Mouse (Mus musculus) hindbrain, embryonic 14.5 days (tissue): ENCODE measurements around the gene Ppp1r16b. TPM values are rescaled to one million over a fixed set of nuclear protein-coding genes. Genes with fewer than 3 reads are reported as not detected.

Experiments
- ATAC-seq: fragments of 200-750 bp; cut with Nextera tagmentation; 2 replicates; pipeline ENCODE4 v1.8.0; 2017; ENCODE audit warnings: moderate number of reproducible peaks, mild to moderate bottlenecking, moderate TSS enrichment, moderate library complexity; ENCODE audit not compliant: low FRiP score
- DNase-seq: peaks from one replicate; pipeline ENCODE4 v3.0.0-alpha.2; 2015; ENCODE audit warnings: low spot score
- H3K27ac ChIP-seq: fragments of 300-500 bp; sonication (generic); 2 replicates; pipeline ENCODE4 v1.5.1; 2014; ENCODE audit warnings: mild to moderate bottlenecking, moderate library complexity
- H3K27me3 ChIP-seq: fragments of 300-500 bp; sonication (generic); 2 replicates; pipeline ENCODE4 v1.6.1; 2014; ENCODE audit warnings: mild to moderate bottlenecking, low read length, mixed read lengths; ENCODE audit not compliant: control insufficient read depth, insufficient read depth
- H3K36me3 ChIP-seq: fragments of 300-500 bp; sonication (generic); replicated peaks from 2 replicates; pipeline ENCODE4 v1.6.1; 2014; ENCODE audit not compliant: control insufficient read depth, insufficient read depth
- H3K4me1 ChIP-seq: fragments of 300-500 bp; sonication (generic); replicated peaks from 2 replicates; pipeline ENCODE4 v1.6.1; 2014; ENCODE audit warnings: antibody characterized with exemption, low read length, mixed read lengths; ENCODE audit not compliant: control insufficient read depth, insufficient read depth
- H3K4me2 ChIP-seq: fragments of 300-500 bp; sonication (generic); replicated peaks from 2 replicates; pipeline ENCODE4 v1.6.1; 2014; ENCODE audit warnings: mild to moderate bottlenecking, moderate library complexity
- H3K4me3 ChIP-seq: fragments of 300-500 bp; sonication (generic); replicated peaks from 2 replicates; pipeline ENCODE4 v1.5.1; 2014; ENCODE audit warnings: mild to moderate bottlenecking, low read length
- H3K9ac ChIP-seq: fragments of 300-500 bp; sonication (generic); 2 replicates; pipeline ENCODE4 v1.6.1; 2014
- H3K9me3 ChIP-seq: fragments of 300-500 bp; sonication (generic); 2 replicates; pipeline ENCODE4 v1.6.1; 2016; ENCODE audit warnings: low read length; ENCODE audit not compliant: control insufficient read depth
- WGBS: fragments of 180-500 bp; shearing (Covaris S2); extraction: QIAGEN DNeasy Blood & Tissue Kit; methylation state at CpG from one replicate; pipeline ENCODE4 v1.1.7; 2014; 5-methylcytosine and 5-hydroxymethylcytosine counted together
- polyA plus RNA-seq: library from polyadenylated mRNA; unstranded; fragments of >200 nt; fragmentation: Nextera tagmentation; extraction: Ambion mirVana; gene quantifications from 2 replicates; pipeline ENCODE4 v1.2.1, GENCODE M21; 2014

Gene Ppp1r16b
- polyA plus RNA-seq, 1 experiment from 2014 or later, result 20.0 TPM

GRCm38 (mm10) chr2:158749366-158749765 lies 84.2 kb downstream of the Ppp1r16b start:
- WGBS, result 87% methylated on average over 9 of the region's 9 CpGs

GRCm38 (mm10) chr2:158760231-158760630 lies 95.0 kb downstream of the Ppp1r16b start:
- no peak overlapping the region for H3K4me2 ChIP-seq
- no peak for DNase-seq
- no peak overlapping the region for H3K27ac ChIP-seq
- WGBS, result 80% methylated on average over 2 of the region's 2 CpGs
- ATAC-seq, result no peak
- H3K27me3 ChIP-seq, result no peaks in the 10 kb centered on the region
- no peaks in the 10 kb centered on the region for H3K4me1 ChIP-seq
- H3K9me3 ChIP-seq, result no peaks in the 10 kb centered on the region
- H3K4me3 ChIP-seq, result no peak overlapping the region
- no peak overlapping the region for H3K9ac ChIP-seq
- 0 out of 2 replicates have a peak, but pooled peaks cover 5% of the 10 kb centered on the region for H3K36me3 ChIP-seq

More at GRCm38 (mm10) chr2:158749366-158749765, 84.2 kb downstream of the Ppp1r16b start:
- Histone ChIP-seq H3K36me3 (no peaks in the 10 kb centered on the region), H3K9ac (no peak overlapping the region), H3K4me1 (no peaks in the 10 kb centered on the region), H3K27ac (no peak overlapping the region), H3K4me3 (no peak overlapping the region), H3K27me3 (no peaks in the 10 kb centered on the region), H3K9me3 (no peaks in the 10 kb centered on the region), H3K4me2 (no peak overlapping the region)
- ATAC-seq (no peak), DNase-seq (no peak)

- Histone ChIP-seq H3K9ac (no peak overlapping the region), H3K36me3 (no peaks in the 10 kb centered on the region), H3K4me2 (no peak overlapping the region), H3K4me3 (no peak overlapping the region), H3K4me1 (no peaks in the 10 kb centered on the region), H3K27ac (no peak overlapping the region), H3K9me3 (no peaks in the 10 kb centered on the region), H3K27me3 (no peaks in the 10 kb centered on the region)
- DNase-seq, result no peak
- 93% methylated on average over 5 of the region's 5 CpGs for WGBS
- no peak for ATAC-seq
Measured at GRCm38 (mm10) chr2:158762339-158762738, 97.1 kb downstream of the Ppp1r16b start.

DNA sequence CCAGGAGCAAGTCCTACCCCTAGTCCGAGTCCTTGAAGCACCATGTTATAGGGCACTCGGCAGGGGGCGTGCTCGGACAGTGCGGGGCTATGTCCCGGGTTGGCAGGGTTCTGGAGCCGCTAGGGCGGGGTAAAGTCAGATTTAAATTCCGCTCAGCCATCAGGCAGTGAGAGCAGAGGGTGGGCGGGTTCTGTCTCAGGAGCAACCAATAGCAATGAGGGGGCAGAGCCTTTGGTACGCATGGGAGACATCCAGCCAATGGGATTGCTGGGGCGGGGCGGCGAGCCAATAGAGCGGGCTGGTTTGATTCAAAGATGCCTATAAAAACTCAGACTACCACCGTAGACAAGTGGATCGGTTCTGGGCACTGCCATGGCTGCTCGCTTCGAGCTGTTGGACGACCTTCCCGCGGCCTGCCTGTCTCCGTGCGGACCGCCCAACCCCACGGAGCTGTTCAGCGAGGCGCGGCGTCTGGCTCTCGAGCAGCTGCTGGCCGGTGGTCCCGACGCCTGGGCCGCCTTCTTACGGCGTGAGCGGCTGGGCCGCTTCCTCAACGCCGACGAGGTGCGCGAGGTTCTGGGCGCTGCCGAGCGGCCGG lies 102.6 kb downstream of the Ppp1r16b start, which contains the start of gene Fam83d:
Fam83d (plus strand) TSS at position 352 of the 598 bp plus-strand sequence.
- H3K4me3 ChIP-seq, result peak within 1 kb of the TSS; percentile 47
- 0 out of 2 replicates have a peak, but pooled peaks cover 4% of the 10 kb centered on the region for H3K4me1 ChIP-seq
- WGBS, result 0% methylated on average over 48 of the region's 48 CpGs
- H3K4me2 ChIP-seq, result peak within 1 kb of the TSS; percentile 99
- no peak within 1 kb of the TSS for H3K27ac ChIP-seq
- peak; percentile 90 for DNase-seq
- no peaks in the 10 kb centered on the region for H3K27me3 ChIP-seq
- H3K9ac ChIP-seq, result peak within 1 kb of the TSS; percentile 51
- ATAC-seq, result peak; percentile 99
- H3K9me3 ChIP-seq, result no peaks in the 10 kb centered on the region
- no peaks in the 10 kb centered on the region for H3K36me3 ChIP-seq

DNA sequence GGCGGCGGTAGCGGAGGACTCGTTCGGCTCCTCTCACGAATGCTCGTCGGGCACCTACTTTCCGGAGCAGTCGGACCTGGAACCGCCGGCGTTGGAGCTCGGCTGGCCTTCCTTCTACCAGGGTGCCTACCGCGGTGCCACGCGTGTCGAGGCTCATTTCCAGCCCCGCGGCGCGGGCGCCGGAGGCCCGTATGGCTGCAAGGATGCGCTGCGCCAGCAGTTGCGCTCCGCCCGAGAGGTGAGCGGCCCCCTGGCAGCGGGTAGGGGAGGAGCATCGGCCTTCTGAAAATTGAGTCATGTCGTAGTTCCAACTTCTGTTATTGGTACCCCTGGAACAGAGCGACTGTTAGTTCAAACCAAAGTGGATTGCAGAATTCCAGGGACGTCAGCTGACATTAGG lies 103.2 kb downstream of the Ppp1r16b start:
- no peak overlapping the region for H3K27ac ChIP-seq
- under 1% methylated on average over 34 of the region's 37 CpGs for WGBS
- H3K36me3 ChIP-seq, result no peaks in the 10 kb centered on the region
- peak overlapping the region; percentile 47 for H3K4me3 ChIP-seq
- DNase-seq (no peak), ATAC-seq (no peak)
- H3K4me2 ChIP-seq, result peak overlapping the region; percentile 99
- H3K27me3 ChIP-seq, result no peaks in the 10 kb centered on the region
- 0 out of 2 replicates have a peak, but pooled peaks cover 4% of the 10 kb centered on the region for H3K4me1 ChIP-seq
- peak overlapping the region; percentile 51 for H3K9ac ChIP-seq
- no peaks in the 10 kb centered on the region for H3K9me3 ChIP-seq

GRCm38 (mm10) chr2:158768771-158769170 lies 103.6 kb downstream of the Ppp1r16b start:
- H3K4me1 ChIP-seq, result 0 out of 2 replicates have a peak, but pooled peaks cover 4% of the 10 kb centered on the region
- peak overlapping the region; percentile 51 for H3K9ac ChIP-seq
- no peak for DNase-seq
- no peaks in the 10 kb centered on the region for H3K9me3 ChIP-seq
- peak overlapping the region; percentile 99 for H3K4me2 ChIP-seq
- H3K27me3 ChIP-seq, result no peaks in the 10 kb centered on the region
- 8% methylated on average over 5 of the region's 5 CpGs for WGBS
- peak overlapping the region; percentile 47 for H3K4me3 ChIP-seq
- H3K36me3 ChIP-seq, result no peaks in the 10 kb centered on the region
- no peak for ATAC-seq
- H3K27ac ChIP-seq, result no peak overlapping the region

DNA sequence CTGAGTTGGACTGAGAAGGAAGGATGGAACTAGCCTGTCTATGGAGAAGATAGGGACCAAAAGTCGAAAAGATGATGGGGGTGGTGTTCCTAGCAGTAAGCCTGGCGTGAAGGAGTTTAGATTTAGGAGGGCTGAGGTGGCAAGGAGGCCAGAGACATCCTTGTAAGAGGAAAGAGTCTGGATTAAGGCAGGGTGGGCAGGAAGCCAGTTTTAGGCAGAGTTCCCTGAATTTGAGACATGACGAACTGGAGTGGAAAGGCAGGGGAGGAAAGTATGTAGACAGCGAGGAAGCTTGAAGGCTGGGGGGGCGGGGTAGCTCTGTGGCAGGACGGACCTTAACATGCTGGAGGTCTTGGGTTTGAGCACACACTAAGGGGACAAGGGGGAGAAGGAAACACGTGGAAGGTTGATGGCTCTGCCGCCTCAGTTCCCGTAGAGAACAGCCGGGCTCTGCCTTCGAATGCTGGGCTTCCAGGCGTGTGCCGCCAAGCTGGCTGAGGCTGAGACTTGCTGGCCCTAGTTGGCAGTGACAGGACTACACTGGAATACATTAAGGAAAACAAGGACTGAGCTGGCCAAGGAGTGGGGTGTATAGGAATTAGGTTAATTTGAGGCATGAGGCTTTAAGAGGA lies 105.0 kb downstream of the Ppp1r16b start:
- Histone ChIP-seq H3K36me3 (no peaks in the 10 kb centered on the region), H3K9me3 (no peaks in the 10 kb centered on the region), H3K27ac (no peak overlapping the region), H3K27me3 (no peaks in the 10 kb centered on the region), H3K9ac (no peak overlapping the region), H3K4me2 (peak overlapping the region; percentile 99), H3K4me3 (peak overlapping the region; percentile 47), H3K4me1 (0 out of 2 replicates have a peak, but pooled peaks cover 4% of the 10 kb centered on the region)
- ATAC-seq, result no peak
- DNase-seq, result no peak
- 34% methylated on average over 13 of the region's 13 CpGs for WGBS

DNA sequence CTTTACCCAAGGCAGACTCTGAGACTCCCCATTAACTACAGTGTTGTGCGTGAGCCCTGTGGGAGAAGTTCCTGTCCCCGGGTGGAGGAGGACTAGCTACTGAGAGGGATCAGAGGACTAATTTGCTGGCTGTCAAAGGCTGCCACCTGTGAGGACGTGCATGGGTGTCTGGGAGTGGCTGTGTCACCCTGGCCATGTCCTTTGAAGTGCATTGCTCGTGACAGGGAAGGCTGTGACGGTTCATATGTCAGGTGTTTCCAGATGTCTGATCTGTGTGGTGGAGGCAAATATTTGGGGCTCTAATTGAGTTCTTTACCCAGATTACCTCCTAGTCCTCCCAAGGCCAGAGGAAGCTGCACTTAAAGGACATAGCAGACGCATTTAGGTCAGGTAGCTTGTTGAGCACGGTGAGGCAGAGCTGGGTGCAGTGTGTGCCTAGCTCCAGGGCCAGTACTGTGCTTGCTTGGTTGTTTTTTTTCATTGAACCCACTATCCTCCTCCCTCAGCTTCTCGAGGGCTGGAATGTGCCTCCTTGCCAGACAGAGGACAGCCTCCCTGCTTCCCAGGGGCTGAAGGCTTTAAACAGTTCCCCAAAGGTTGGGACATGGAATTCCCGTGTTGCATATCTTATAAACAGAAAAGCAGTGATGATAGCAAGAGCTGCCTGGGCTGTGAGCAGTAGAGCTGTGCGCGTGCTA lies 106.0 kb downstream of the Ppp1r16b start:
- whole genome bisulfite sequencing, result 51% methylated on average over 11 of the region's 11 CpGs
- H3K4me1 ChIP-seq, result 0 out of 2 replicates have a peak, but pooled peaks cover 4% of the 10 kb centered on the region
- H3K36me3 ChIP-seq, result no peaks in the 10 kb centered on the region
- ATAC-seq (no peak), DNase-seq (no peak)
- H3K27ac ChIP-seq, result no peak overlapping the region
- peak overlapping the region; percentile 99; the same call in 1 of the 2 replicates for H3K4me2 ChIP-seq
- H3K27me3 ChIP-seq, result no peaks in the 10 kb centered on the region
- H3K9me3 ChIP-seq, result no peaks in the 10 kb centered on the region
- H3K9ac ChIP-seq, result no peak overlapping the region
- H3K4me3 ChIP-seq, result no peak overlapping the region

DNA sequence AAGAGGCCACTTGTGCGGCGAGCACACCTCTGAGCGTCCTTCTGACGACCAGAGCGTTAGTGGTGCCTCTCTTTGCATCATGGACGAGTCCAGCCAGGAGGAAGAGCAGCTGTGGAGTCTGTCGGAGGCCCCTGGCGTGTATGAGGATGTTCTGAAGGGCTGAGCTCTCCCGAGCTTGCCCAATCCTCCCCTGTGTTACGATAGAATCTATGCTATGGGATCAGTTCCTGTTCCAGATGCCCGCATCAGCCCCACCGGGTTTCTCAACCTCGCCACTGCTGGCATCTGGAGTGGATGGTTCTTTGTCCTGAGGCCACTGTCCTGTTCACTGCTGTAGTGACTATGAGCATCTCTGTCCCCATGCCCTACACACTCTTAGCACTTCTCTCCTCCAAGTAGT lies 107.6 kb downstream of the Ppp1r16b start:
- DNase-seq, result no peak
- H3K36me3 ChIP-seq, result no peaks in the 10 kb centered on the region

More for the DNA sequence above, 107.6 kb downstream of the Ppp1r16b start:
- no peaks in the 10 kb centered on the region for H3K27me3 ChIP-seq
- H3K4me3 ChIP-seq, result no peak overlapping the region
- WGBS, result 88% methylated on average over 13 of the region's 13 CpGs
- H3K4me2 ChIP-seq, result no peak overlapping the region
- ATAC-seq, result no peak
- no peak overlapping the region for H3K9ac ChIP-seq
- peaks cover 8% of the 10 kb centered on the region; the same call in 1 of the 2 replicates for H3K4me1 ChIP-seq
- H3K9me3 ChIP-seq, result no peaks in the 10 kb centered on the region
- no peak overlapping the region for H3K27ac ChIP-seq
